In the genomic region with DNA sequence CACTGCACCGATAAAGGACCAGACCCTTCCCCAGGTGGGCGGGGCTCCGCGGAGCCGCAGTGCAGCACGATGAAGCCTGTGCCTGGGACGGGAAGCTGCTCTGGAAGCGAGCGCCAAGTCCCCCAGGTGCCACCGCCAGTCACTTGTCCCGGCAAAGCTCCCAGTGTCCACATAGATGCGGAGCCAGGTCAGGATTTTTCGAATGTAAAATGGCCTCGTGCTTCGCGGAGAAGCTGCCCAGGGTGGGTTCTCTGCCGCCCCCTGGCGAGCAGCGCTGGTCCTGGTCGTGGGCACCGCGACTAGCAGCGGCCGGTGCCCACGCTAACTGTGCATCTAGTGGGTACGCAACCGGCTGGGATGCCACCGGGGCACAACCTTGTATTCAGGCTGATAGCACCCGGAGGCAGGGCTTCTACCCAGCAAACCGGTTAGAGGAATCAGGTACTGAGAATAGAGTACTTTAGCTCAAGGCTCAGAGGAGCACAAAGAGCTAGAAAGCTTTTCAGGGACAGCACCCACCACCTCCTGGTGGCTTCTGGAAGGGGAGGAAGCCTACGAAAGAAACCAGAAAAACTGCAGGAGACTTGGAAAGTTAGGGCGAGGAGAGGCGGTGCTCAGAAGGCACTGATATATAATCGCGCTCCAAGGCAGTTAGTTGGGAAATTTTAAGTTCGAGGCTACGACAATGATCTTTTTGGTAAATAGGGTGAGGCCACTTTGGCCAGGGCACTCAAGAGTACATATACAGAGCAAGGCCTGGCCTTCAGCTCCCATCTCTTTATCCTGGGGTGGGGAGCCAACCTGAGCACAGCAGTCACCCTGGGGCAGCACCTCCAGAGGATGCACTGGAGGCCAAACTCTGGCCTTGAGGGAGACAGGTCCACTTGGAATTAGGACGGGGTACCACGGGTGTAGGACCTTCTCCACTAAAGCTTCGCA, we compare ENCODE assay signal across 7 mouse cellular contexts. TPM values are rescaled to one million over a fixed set of nuclear protein-coding genes. Genes with fewer than 3 reads are reported as not detected.
DNase-seq lines count a peak whose midpoint lies in the region; ATAC-seq lines count a peak whose summit lies in the region.

No protein-coding gene starts in this region.

- peak overlapping the region; percentile 48 for H3K9ac ChIP-seq in intestine, embryonic 15.5 days
- H3K9ac ChIP-seq in limb, embryonic 11.5 days (ENCODE audit: low read length), result peak overlapping the region; percentile 75
- H3K9ac ChIP-seq in midbrain, embryonic 12.5 days (replicated peaks), result peak overlapping the region; percentile 59

- H3K4me1 ChIP-seq in intestine, embryonic 15.5 days (replicated peaks), result peaks cover 27% of the 10 kb centered on the region
- H3K4me1 ChIP-seq in limb, embryonic 11.5 days (ENCODE audit: control insufficient read depth, insufficient read depth, low read length), result peaks cover 26% of the 10 kb centered on the region
- peaks cover 38% of the 10 kb centered on the region for H3K4me1 ChIP-seq in midbrain, embryonic 12.5 days

- WGBS in intestine, embryonic 15.5 days, result 6% methylated on average over 40 of the region's 40 CpGs
- WGBS in limb, embryonic 11.5 days, result 6% methylated on average over 40 of the region's 40 CpGs
- 5% methylated on average over 40 of the region's 40 CpGs for WGBS in midbrain, embryonic 12.5 days

- peak overlapping the region; percentile 82 for H3K27ac ChIP-seq in intestine, embryonic 15.5 days
- peak overlapping the region; percentile 98 for H3K27ac ChIP-seq in limb, embryonic 11.5 days (replicated peaks; ENCODE audit: low read depth, low read length)
- peak overlapping the region; percentile 95 for H3K27ac ChIP-seq in midbrain, embryonic 12.5 days (replicated peaks)

- no peaks in the 10 kb centered on the region for H3K27me3 ChIP-seq in intestine, embryonic 15.5 days (replicated peaks)
- H3K27me3 ChIP-seq in limb, embryonic 11.5 days (ENCODE audit: control insufficient read depth, insufficient read depth, low read length), result no peaks in the 10 kb centered on the region
- no peaks in the 10 kb centered on the region for H3K27me3 ChIP-seq in midbrain, embryonic 12.5 days

- H3K36me3 ChIP-seq in intestine, embryonic 15.5 days, result 0 out of 2 replicates have a peak, but pooled peaks cover 5% of the 10 kb centered on the region
- peaks cover 3% of the 10 kb centered on the region; the same call in 1 of the 2 replicates for H3K36me3 ChIP-seq in limb, embryonic 11.5 days (ENCODE audit: control insufficient read depth, insufficient read depth, low read length)
- peaks cover 12% of the 10 kb centered on the region for H3K36me3 ChIP-seq in midbrain, embryonic 12.5 days

- peak; percentile 35 for ATAC-seq in intestine, embryonic 15.5 days
- ATAC-seq in limb, embryonic 11.5 days (ENCODE audit: insufficient number of reproducible peaks, low FRiP score, low TSS enrichment, low read depth), result no peak
- peak; percentile 36; the same call in 1 of the 2 replicates for ATAC-seq in midbrain, embryonic 12.5 days (ENCODE audit: low FRiP score, low read depth)

- peak overlapping the region; percentile 42 for H3K4me3 ChIP-seq in intestine, embryonic 15.5 days (replicated peaks)
- peak overlapping the region; percentile 23 for H3K4me3 ChIP-seq in limb, embryonic 11.5 days (ENCODE audit: low read depth, low read length)
- H3K4me3 ChIP-seq in midbrain, embryonic 12.5 days, result peak overlapping the region; percentile 47

- H3K4me2 ChIP-seq in intestine, embryonic 15.5 days (replicated peaks), result peak overlapping the region; percentile 81
- peak overlapping the region; percentile 41 for H3K4me2 ChIP-seq in limb, embryonic 11.5 days (ENCODE audit: low read depth, severe bottlenecking)
- peak overlapping the region; percentile 67 for H3K4me2 ChIP-seq in midbrain, embryonic 12.5 days (replicated peaks)

- H3K9me3 ChIP-seq in intestine, embryonic 15.5 days, result no peaks in the 10 kb centered on the region
- H3K9me3 ChIP-seq in limb, embryonic 11.5 days (ENCODE audit: control insufficient read depth, low read length), result no peaks in the 10 kb centered on the region
- no peaks in the 10 kb centered on the region for H3K9me3 ChIP-seq in midbrain, embryonic 12.5 days

- peak; percentile 86 for DNase-seq in adrenal gland, postnatal 25 days
- peak; percentile 90 for DNase-seq in embryo, embryonic 11 days
- peak; percentile 66 to 85 for DNase-seq in gastrocnemius, postnatal 4 days (ENCODE audit: low spot score in 2 of 2)
- DNase-seq in limb, embryonic 11.5 days (ENCODE audit: low spot score), result peak; percentile 93
- DNase-seq in skeletal muscle tissue, adult 2 months (ENCODE audit: low read depth, low spot score), result peak; percentile 65

RNA-seq across cellular contexts. Expression of a gene that starts 49.5 kb away (rescaled TPM):
- 25.9 and 28.9 TPM in 2 replicates for total RNA-seq in adrenal gland, postnatal 25 days (2021)
- total RNA-seq in gastrocnemius, postnatal 4 days (2021), result 10 to 100 TPM; 15.7 to 16.4 TPM
- polyA plus RNA-seq in intestine, embryonic 15.5 days (2015; fragmentation: Nextera tagmentation; extraction: Ambion mirVana), result 31.5 and 33.6 TPM in 2 replicates
- polyA plus RNA-seq in limb, embryonic 11.5 days (2014; fragmentation: Nextera tagmentation; extraction: Ambion mirVana), result 44.5 and 50.0 TPM in 2 replicates
- polyA plus RNA-seq in midbrain, embryonic 12.5 days (2016; fragmentation: Nextera tagmentation; extraction: Ambion mirVana), result 45.6 and 49.1 TPM in 2 replicates

RNA-seq across cellular contexts. Expression of a gene that starts 49.6 kb away (rescaled TPM):
- total RNA-seq in adrenal gland, postnatal 25 days (2021), result 0.55 TPM in 1 of 2 replicates, not detected in the other
- under 1 TPM; 0.49 to 0.74 TPM for total RNA-seq in gastrocnemius, postnatal 4 days (2021)
- polyA plus RNA-seq in intestine, embryonic 15.5 days (2015; fragmentation: Nextera tagmentation; extraction: Ambion mirVana), result not detected in 2 replicates
- polyA plus RNA-seq in limb, embryonic 11.5 days (2014; fragmentation: Nextera tagmentation; extraction: Ambion mirVana), result 0.17 and 0.28 TPM in 2 replicates
- 0.22 and 0.34 TPM in 2 replicates for polyA plus RNA-seq in midbrain, embryonic 12.5 days (2016; fragmentation: Nextera tagmentation; extraction: Ambion mirVana)

RNA-seq across cellular contexts. Expression of a gene that starts 58.4 kb away (rescaled TPM):
- 58.5 and 86.2 TPM in 2 replicates for total RNA-seq in adrenal gland, postnatal 25 days (2021)
- total RNA-seq in gastrocnemius, postnatal 4 days (2021), result 10 to 100 TPM; 73.6 to 86.9 TPM
- polyA plus RNA-seq in intestine, embryonic 15.5 days (2015; fragmentation: Nextera tagmentation; extraction: Ambion mirVana), result 14.5 and 15.2 TPM in 2 replicates
- 46.0 and 49.4 TPM in 2 replicates for polyA plus RNA-seq in limb, embryonic 11.5 days (2014; fragmentation: Nextera tagmentation; extraction: Ambion mirVana)
- 40.2 and 48.6 TPM in 2 replicates for polyA plus RNA-seq in midbrain, embryonic 12.5 days (2016; fragmentation: Nextera tagmentation; extraction: Ambion mirVana)
